Mouse (Mus musculus) heart, postnatal 0 days (tissue): Measurements from ENCODE around the gene Epb41l4b.

Source experiments
- CTCF ChIP-seq: IDR thresholded peaks from 2 replicates; pipeline ENCODE4 v1.5.1; 2016; ENCODE audit warnings: antibody characterized with exemption, control low read depth, low read depth
- EP300 ChIP-seq: IDR thresholded peaks from 2 replicates; pipeline ENCODE4 v1.6.1; 2016; ENCODE audit warnings: antibody characterized with exemption, low read depth

- TF ChIP-seq EP300 (no peak), CTCF (no peak)
Observed at GRCm38 (mm10) chr4:56990215-56990584, 153.0 kb downstream of the Epb41l4b start, which contains the start of gene Frrs1l.
